Mouse (Mus musculus): ENCODE results near the gene Ltbp1.

DNA sequence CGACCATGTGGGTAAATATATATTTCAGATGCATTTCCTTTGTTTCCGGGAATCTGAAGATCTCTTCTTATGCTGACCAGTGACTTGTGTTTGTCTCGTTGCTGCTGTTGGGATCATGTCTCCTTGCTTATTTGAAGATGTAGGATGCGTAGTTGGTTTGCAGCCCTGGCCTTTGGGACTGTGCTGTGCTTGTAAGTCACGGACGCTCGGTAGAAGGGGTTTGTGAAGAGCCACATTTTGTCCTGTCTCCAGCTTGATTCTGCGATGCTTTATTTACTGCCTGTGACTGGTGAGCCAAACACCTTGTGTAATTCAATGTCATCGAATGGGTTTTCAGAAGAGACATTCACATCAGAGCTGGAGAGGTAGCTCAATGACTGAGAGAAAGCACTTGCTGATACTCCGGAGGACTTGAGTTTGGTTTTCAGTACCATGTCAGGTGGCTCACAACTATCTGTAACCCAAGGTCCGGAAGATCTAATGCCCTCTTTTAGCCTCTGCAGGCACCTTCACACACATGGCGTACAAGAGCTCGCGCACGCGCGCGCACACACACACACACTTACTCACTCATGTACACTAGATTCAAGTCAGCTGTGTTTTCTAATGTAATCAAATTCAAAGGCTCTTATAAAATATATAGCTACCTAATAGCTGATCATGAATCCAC is 362.3 kb downstream of the Ltbp1 start:
- TF ChIP-seq CTCF (IDR thresholded peaks at IDR 0.05; ENCODE audit: extremely low read depth, insufficient read depth, low read length): no peak
- TF ChIP-seq POLR2A (IDR thresholded peaks at IDR 0.05; ENCODE audit: extremely low read depth, insufficient read depth, low read length): no peak
